Mouse (Mus musculus) heart, embryonic 16.5 days (tissue): ENCODE results near the gene Wfikkn2. TPM values are rescaled to one million over a fixed set of nuclear protein-coding genes. Genes with fewer than 3 reads are reported as not detected.

Experiments
- ATAC-seq: fragments of 200-750 bp; cut with Nextera tagmentation; replicated peaks from 2 replicates; pipeline ENCODE4 v1.8.0; 2017; ENCODE audit warnings: moderate number of reproducible peaks; ENCODE audit not compliant: insufficient read depth, low FRiP score; ENCODE audit errors: extremely low read depth
- H3K27ac ChIP-seq: fragments of 300-500 bp; sonication (generic); 2 replicates; pipeline ENCODE4 v1.5.1; 2014; ENCODE audit warnings: mild to moderate bottlenecking, low read length, control low read depth, moderate library complexity
- H3K27me3 ChIP-seq: fragments of 300-500 bp; sonication (generic); 2 replicates; pipeline ENCODE4 v1.6.1; 2014; ENCODE audit warnings: low read length, mixed read lengths; ENCODE audit not compliant: control insufficient read depth, insufficient read depth
- H3K36me3 ChIP-seq: fragments of 300-500 bp; sonication (generic); 2 replicates; pipeline ENCODE4 v1.6.1; 2014; ENCODE audit not compliant: control insufficient read depth, insufficient read depth
- H3K4me1 ChIP-seq: fragments of 300-500 bp; sonication (generic); 2 replicates; pipeline ENCODE4 v1.6.1; 2014; ENCODE audit warnings: low read length, mixed read lengths; ENCODE audit not compliant: control insufficient read depth, insufficient read depth
- H3K4me2 ChIP-seq: fragments of 300-500 bp; sonication (generic); 2 replicates; pipeline ENCODE4 v1.6.1; 2014; ENCODE audit warnings: low read depth, mild to moderate bottlenecking, control low read depth, low read length
- H3K4me3 ChIP-seq: fragments of 300-500 bp; sonication (generic); 2 replicates; pipeline ENCODE4 v1.5.1; 2014; ENCODE audit warnings: mild to moderate bottlenecking, control low read depth, low read length
- H3K9ac ChIP-seq: fragments of 300-500 bp; sonication (generic); 2 replicates; pipeline ENCODE4 v1.6.1; 2014; ENCODE audit warnings: low read length, control low read depth
- H3K9me3 ChIP-seq: fragments of 300-500 bp; sonication (generic); replicated peaks from 2 replicates; pipeline ENCODE4 v1.6.1; 2016; ENCODE audit warnings: low read length; ENCODE audit not compliant: control insufficient read depth
- WGBS: fragments of 180-500 bp; shearing (Covaris S2); extraction: QIAGEN DNeasy Blood & Tissue Kit; methylation state at CpG from one replicate; pipeline ENCODE4 v1.1.7; 2014; 5-methylcytosine and 5-hydroxymethylcytosine counted together
- polyA plus RNA-seq: library from polyadenylated mRNA; unstranded; fragments of >200 nt; fragmentation: Nextera tagmentation; extraction: Ambion mirVana; gene quantifications from 2 replicates; pipeline ENCODE4 v1.2.1, GENCODE M21; 2015

Gene Wfikkn2
- polyA plus RNA-seq, 1 experiment from 2014 or later, result 3.7 TPM

- no peaks in the 10 kb centered on the region for H3K27me3 ChIP-seq
- ATAC-seq, result no peak
- no peak overlapping the region for H3K4me2 ChIP-seq
- H3K27ac ChIP-seq, result peak overlapping the region; percentile 58
- H3K9ac ChIP-seq, result peak overlapping the region; percentile 14; the same call in 1 of the 2 replicates
- no peaks in the 10 kb centered on the region for H3K9me3 ChIP-seq
- H3K36me3 ChIP-seq, result no peaks in the 10 kb centered on the region
- 69% methylated on average over 6 of the region's 6 CpGs for WGBS
- peaks cover 48% of the 10 kb centered on the region for H3K4me1 ChIP-seq
- H3K4me3 ChIP-seq, result no peak overlapping the region
These were observed 12.4 kb downstream of the Wfikkn2 start for GRCm38 (mm10) chr11:94233405-94233804.

GRCm38 (mm10) chr11:94231821-94232552, 13.8 kb downstream of the Wfikkn2 start:
- peak overlapping the region; percentile 44; the same call in 1 of the 2 replicates for H3K9ac ChIP-seq
- H3K9me3 ChIP-seq, result no peaks in the 10 kb centered on the region
- no peaks in the 10 kb centered on the region for H3K27me3 ChIP-seq
- H3K27ac ChIP-seq, result peak overlapping the region; percentile 88
- H3K4me3 ChIP-seq, result no peak overlapping the region
- H3K4me1 ChIP-seq, result peaks cover 51% of the 10 kb centered on the region
- H3K4me2 ChIP-seq, result peak overlapping the region; percentile 5; the same call in 1 of the 2 replicates
- WGBS, result 55% methylated on average over 19 of the region's 19 CpGs
- no peaks in the 10 kb centered on the region for H3K36me3 ChIP-seq
- 0 out of 2 replicates have a peak, but pooled peaks have one; percentile 26 for ATAC-seq

GRCm38 (mm10) chr11:94230244-94230643, 15.6 kb downstream of the Wfikkn2 start:
- WGBS, result 35% methylated on average over 8 of the region's 8 CpGs
- H3K27me3 ChIP-seq, result no peaks in the 10 kb centered on the region

GRCm38 (mm10) chr11:94229207-94229960, 16.4 kb downstream of the Wfikkn2 start:
- no peaks in the 10 kb centered on the region for H3K27me3 ChIP-seq
- H3K4me2 ChIP-seq, result no peak overlapping the region
- 0 out of 2 replicates have a peak overlapping the region, but pooled peaks have one; percentile 17 for H3K9ac ChIP-seq
- H3K27ac ChIP-seq, result peak overlapping the region; percentile 88
- no peak overlapping the region for H3K4me3 ChIP-seq
- peaks cover 56% of the 10 kb centered on the region for H3K4me1 ChIP-seq
- H3K36me3 ChIP-seq, result no peaks in the 10 kb centered on the region
- ATAC-seq, result peak; percentile 68
- 54% methylated on average over 5 of the region's 5 CpGs for WGBS
- no peaks in the 10 kb centered on the region for H3K9me3 ChIP-seq

More at GRCm38 (mm10) chr11:94230244-94230643, 15.6 kb downstream of the Wfikkn2 start:
- H3K4me1 ChIP-seq, result peaks cover 56% of the 10 kb centered on the region
- no peaks in the 10 kb centered on the region for H3K36me3 ChIP-seq
- ATAC-seq, result no peak
- no peaks in the 10 kb centered on the region for H3K9me3 ChIP-seq
- peak overlapping the region; percentile 88 for H3K27ac ChIP-seq
- no peak overlapping the region for H3K9ac ChIP-seq
- no peak overlapping the region for H3K4me2 ChIP-seq
- H3K4me3 ChIP-seq, result no peak overlapping the region

- Histone ChIP-seq H3K27me3 (no peaks in the 10 kb centered on the region), H3K4me1 (peaks cover 51% of the 10 kb centered on the region), H3K27ac (peak overlapping the region; percentile 88), H3K9me3 (no peaks in the 10 kb centered on the region), H3K4me3 (no peak overlapping the region), H3K4me2 (no peak overlapping the region), H3K36me3 (no peaks in the 10 kb centered on the region), H3K9ac (peak overlapping the region; percentile 30; the same call in 1 of the 2 replicates)
- 51% methylated on average over 9 of the region's 9 CpGs for WGBS
- ATAC-seq, result no peak
These were observed 17.4 kb downstream of the Wfikkn2 start for GRCm38 (mm10) chr11:94228416-94228815.

GRCm38 (mm10) chr11:94225985-94226384, 19.8 kb downstream of the Wfikkn2 start:
- ATAC-seq, result peak; percentile 51
- H3K27me3 ChIP-seq, result no peaks in the 10 kb centered on the region
- H3K9me3 ChIP-seq, result no peaks in the 10 kb centered on the region
- peak overlapping the region; percentile 36 for H3K27ac ChIP-seq
- WGBS, result 12% methylated on average over 7 of the region's 7 CpGs
- H3K4me2 ChIP-seq, result peak overlapping the region; percentile 45
- no peak overlapping the region for H3K4me3 ChIP-seq
- H3K36me3 ChIP-seq, result no peaks in the 10 kb centered on the region
- H3K9ac ChIP-seq, result peak overlapping the region; percentile 51
- H3K4me1 ChIP-seq, result peaks cover 30% of the 10 kb centered on the region

GRCm38 (mm10) chr11:94223531-94223930, 22.3 kb downstream of the Wfikkn2 start:
- no peak overlapping the region for H3K9ac ChIP-seq
- no peak overlapping the region for H3K27ac ChIP-seq
- no peaks in the 10 kb centered on the region for H3K27me3 ChIP-seq
- WGBS, result 59% methylated on average over 9 of the region's 9 CpGs
- H3K4me3 ChIP-seq, result no peak overlapping the region
- H3K36me3 ChIP-seq, result no peaks in the 10 kb centered on the region
- ATAC-seq, result no peak
- H3K4me1 ChIP-seq, result peaks cover 12% of the 10 kb centered on the region
- no peaks in the 10 kb centered on the region for H3K9me3 ChIP-seq
- no peak overlapping the region for H3K4me2 ChIP-seq

GRCm38 (mm10) chr11:94221257-94221656, 24.5 kb downstream of the Wfikkn2 start:
- 89% methylated on average over 7 of the region's 7 CpGs for WGBS
- Histone ChIP-seq H3K4me1 (peaks cover 6% of the 10 kb centered on the region; the same call in 1 of the 2 replicates), H3K27ac (no peak overlapping the region), H3K4me3 (no peak overlapping the region), H3K9me3 (no peaks in the 10 kb centered on the region), H3K9ac (no peak overlapping the region), H3K36me3 (no peaks in the 10 kb centered on the region), H3K4me2 (no peak overlapping the region), H3K27me3 (no peaks in the 10 kb centered on the region)
- ATAC-seq, result no peak

- 62% methylated on average over 2 of the region's 2 CpGs for WGBS
- H3K27ac ChIP-seq, result peak overlapping the region; percentile 11; the same call in 1 of the 2 replicates
These were observed 29.6 kb downstream of the Wfikkn2 start for GRCm38 (mm10) chr11:94216247-94216646.

More at GRCm38 (mm10) chr11:94216247-94216646, 29.6 kb downstream of the Wfikkn2 start:
- H3K9me3 ChIP-seq, result no peaks in the 10 kb centered on the region
- H3K4me2 ChIP-seq, result no peak overlapping the region
- no peak overlapping the region for H3K4me3 ChIP-seq
- ATAC-seq, result no peak
- H3K27me3 ChIP-seq, result no peaks in the 10 kb centered on the region
- no peak overlapping the region for H3K9ac ChIP-seq
- peaks cover 9% of the 10 kb centered on the region for H3K36me3 ChIP-seq
- H3K4me1 ChIP-seq, result peaks cover 8% of the 10 kb centered on the region
